Mouse (Mus musculus): ENCODE data around the gene Pqlc3.

- no peak for TF ChIP-seq CTCF (IDR thresholded peaks at IDR 0.05; ENCODE audit: extremely low read depth, insufficient read depth, insufficient read length, insufficient replicate concordance)
- no peak for TF ChIP-seq POLR2A (IDR thresholded peaks at IDR 0.05; ENCODE audit: low read depth, low read length)
Measured at GRCm38 (mm10) chr12:17043311-17043710, 43.1 kb upstream of the Pqlc3 start.
